Mouse (Mus musculus): ENCODE results near the gene Ndufaf8. TPM values are rescaled to one million over a fixed set of nuclear protein-coding genes. Genes with fewer than 3 reads are reported as not detected.
A peak's percentile ranks its signal among the peaks of the same experiment; 100 is the strongest.

Ndufaf8 gene
- polyA plus RNA-seq, 2 experiments from 2014 or later: 77.9 to 85.0 TPM

DNA sequence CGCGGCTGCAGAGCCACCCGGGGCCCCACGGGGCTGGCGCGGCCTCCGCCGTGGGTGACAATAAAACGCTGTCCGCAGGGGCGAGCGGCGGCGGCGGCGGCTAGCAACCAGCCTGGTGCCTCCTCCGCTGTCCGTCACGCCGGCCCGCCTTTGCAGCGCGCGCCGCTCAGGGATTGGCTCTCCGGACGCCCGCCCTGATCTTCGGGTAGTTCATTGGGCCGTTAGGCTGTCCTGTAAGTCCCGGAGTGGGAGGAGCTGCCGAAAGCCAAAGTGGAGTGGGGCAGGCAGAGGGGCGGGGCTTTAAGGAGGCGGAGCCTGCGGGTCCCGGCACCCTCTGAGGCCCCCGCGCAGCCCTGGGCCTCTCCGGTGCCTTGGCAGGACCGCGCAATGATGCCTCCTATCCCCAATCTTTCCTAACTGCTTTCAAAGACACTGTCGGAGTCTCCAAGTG is 12.0 kb upstream of the Ndufaf8 start, which contains the start of gene Cep131:
Gene Cep131, minus strand, starts transcription at position 126 of the 451 bp plus-strand sequence.
- ATAC-seq: peak; percentile 100

DNA sequence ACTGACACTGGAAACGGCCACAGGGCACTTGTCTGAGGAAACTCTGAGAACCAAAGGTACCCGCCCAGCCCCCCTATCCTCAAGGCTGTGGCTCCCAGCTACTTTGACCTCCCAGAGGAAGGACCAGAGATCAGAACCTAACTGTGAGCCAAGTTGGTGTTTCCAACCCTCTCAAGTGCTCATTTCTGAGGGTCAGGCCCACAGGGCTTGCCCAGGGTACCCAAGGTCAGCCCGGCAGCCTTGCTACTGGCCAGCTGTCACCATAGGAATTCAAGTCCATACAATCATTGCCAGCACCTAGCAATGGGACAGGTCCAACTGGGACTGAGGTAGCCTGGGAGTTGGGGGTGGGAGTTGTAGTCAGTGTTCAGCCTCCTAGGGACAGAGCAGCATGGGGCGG is 8.1 kb upstream of the Ndufaf8 start:
- ATAC-seq: no peak

DNA sequence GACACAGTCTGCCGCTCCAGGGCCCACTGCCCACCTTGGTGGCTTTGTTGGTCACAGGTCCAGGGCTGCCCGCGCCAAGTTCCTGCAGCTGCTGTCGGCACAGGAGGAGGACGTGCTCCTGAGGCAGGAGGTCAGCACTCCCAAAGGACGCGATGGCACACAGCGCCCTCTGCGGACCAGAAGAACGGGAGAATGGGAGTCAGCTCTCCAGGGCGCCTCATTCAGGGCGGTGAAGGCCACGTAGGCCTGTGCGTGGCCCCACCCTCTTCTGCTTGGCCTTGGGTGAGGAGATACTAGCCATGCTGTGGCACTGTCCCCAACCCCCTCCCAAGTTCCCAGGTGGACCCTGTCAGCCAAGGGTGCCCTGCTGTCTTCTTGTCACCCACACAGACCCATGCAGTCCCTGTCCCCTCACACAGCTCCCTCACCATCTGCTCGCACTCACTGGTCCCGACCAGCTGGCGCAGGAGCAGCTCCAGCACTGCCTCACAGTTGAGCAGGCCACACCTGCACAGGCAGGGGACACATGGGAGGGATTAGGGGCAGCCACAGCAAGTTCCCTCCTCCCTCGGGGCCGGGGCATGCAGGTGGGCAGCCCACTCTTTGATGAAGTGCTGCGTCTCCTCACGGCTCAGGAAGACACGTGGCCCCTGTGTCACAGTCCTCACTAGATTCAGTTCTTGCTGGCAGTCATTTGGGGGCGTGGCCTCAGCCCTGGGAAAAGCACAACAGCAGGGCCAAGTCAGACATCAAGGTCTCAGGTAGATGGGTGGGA is 5.7 kb upstream of the Ndufaf8 start:
- no peak for ATAC-seq

DNA sequence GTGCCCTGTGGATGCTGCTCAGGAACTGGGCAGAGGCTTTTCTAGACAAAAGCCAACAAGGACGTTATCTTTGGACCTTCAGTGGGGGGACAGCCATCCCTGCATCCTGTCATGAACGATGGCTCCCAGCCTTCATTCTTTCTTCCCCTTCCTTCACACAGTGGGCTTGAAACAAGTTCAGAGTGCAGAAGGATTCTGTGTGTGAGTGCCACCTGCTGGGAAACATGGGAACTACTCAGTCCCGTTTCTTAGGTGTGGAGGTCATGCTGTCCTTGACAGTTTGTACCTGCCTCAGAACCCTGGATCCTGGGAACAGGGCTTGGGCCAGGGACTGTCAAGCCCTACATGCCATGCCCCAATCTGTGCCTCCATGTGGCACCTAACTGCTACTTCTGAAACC is 2.3 kb downstream of the Ndufaf8 start:
- ATAC-seq: no peak

DNA sequence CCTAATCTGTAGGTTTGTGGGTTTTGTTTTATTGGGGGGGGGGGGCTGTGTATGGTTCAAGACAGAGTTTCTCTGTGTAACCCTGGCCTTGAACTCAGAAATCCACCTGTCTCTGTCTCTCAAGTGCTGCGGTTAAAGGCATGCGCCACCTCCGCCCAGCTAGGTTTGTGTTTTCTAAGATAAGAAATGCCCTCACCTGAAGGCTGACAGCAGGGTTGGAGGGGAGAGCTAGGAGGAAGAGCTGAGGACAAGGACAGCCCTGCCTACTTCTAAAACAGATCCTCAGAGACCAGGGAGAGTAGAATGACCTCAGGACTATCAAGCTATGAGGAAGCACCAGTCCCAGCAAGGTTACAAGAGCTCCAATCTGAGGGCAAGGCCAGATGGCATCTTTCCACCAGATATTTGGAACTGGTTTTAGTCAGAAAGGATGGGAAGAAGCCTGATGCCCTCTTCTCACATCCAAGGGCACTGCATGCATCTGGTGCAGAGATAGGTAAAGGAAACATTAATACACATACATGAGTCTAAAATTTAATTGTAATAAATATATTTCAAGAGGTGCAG is 4.8 kb downstream of the Ndufaf8 start:
- ATAC-seq: no peak

DNA sequence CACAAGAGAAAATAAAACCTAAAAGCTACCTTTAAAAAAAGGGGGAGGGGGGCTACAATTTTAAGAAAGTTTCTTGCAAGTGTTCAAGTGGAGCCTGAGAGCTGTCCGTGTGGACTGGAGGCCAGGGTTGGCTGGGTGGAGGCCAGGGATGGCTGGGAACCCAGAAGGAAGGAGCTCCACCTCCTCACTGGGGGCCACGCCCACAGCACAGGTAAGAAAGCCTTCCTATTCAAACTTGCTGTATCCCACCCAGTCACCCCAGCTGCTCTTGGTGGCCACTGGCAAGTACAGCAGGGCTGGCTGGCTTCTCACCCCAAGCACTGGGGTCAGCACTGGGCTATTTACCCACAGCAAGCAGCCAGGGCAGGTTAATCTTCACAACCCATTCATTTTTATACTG is 8.3 kb downstream of the Ndufaf8 start:
- no peak for ATAC-seq

DNA sequence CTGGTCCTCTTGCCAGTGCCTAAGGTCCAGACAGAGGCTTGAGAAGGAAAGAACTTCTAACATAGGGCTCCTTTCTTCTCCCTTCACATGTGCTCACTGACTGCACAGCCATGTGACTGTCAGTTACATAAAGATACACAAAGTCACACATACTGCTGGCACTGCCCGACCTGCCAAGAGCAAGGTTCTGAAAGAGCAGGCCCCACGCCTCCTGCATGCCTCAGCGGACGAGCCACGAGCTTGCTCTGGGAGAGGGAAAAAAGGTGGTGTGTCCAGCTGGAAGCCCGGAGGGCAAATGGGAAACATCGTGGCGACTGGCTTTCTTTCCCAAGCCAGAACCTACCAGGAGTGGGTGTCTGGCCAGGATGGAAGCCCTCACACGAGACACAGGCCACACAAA is 9.1 kb downstream of the Ndufaf8 start:
- ATAC-seq: no peak

DNA sequence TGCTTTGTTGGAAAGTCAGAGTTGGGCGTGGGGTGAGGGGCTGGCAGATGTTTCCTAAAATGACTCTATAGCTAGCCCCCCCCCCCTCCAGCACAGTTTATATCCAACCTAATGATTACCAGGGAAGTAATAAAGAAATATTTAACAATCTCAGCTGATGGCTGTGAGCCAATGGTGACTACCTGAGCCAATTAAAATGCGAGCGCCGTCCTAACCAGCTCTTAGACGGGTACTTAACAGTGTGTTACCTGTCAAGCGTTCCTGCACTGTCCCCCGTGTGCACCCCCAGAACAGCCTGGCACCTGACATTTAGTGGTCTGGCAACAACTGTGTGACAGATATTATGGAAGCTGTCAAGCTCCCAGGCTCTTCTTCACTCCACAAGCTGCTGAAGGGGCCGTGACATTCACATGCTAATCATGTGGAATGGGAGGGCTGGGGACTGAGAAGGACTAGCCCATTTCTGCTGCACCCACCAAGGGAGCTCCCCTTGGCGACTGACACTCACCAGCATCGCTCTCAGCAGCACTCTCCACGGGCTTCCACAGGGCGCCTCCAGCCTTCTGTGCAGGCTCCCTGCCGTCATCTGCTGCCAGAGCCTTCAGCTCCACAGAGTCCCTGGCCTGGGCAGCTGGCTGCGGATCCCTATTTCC is 11.0 kb downstream of the Ndufaf8 start:
- no peak for ATAC-seq

DNA sequence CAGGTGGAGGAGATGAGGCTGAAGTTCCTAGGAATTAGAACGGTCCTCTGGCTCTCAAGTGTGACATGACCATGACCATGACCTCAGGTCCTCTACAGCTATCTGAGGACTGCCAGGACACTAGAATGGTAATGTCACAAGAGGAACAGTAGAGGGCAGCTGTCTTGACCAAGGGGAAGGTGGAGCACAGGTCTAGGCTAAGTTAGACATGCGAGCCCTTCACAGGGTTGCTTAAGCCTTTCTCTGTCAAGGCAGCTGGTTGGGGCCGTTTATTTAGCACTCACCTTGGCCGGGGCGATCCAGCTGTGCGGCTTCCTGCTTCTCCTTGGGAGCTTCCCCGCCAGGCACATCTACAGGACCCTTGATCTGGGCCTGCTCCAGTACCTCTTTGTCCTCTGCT is 11.8 kb downstream of the Ndufaf8 start:
- ATAC-seq: no peak

DNA sequence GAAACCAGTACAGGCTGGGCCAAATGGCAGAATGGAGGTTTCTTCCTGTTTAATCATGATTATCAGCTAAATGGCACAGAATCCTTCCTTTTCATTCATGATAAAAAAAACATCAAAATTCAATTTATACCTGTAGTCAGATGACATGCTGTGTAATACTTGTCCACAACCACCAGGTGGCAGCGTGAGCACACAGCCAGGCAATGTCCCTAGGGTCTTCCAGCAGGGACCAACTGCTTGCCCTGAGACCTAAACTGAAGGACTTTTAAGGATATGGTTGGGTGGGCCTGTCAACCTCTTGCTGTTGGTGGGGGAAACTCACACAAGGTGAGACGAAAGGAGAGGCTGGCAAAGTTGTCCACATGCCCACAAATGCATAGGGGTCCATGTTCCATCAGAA is 12.3 kb downstream of the Ndufaf8 start:
- no peak for ATAC-seq

DNA sequence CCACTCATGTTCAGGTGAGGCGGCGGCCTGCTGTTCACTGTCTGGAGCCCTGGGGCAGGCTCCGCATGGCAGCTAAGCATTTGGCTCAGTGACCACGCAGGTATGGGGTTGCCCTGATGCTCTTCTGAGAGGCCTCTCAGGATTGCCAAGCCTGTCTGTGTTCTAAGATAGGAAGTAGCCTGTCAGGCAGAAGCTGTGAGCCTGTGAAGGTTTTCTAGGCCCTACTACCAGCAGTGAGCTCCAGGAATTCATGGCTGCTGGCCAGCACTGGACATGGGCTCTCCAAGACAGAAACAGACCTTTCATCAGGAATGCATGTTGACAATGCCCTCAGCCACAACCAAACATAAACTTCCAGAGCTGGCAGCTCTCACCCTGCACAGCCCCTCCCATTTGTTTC is 13.4 kb downstream of the Ndufaf8 start:
- no peak for ATAC-seq

DNA sequence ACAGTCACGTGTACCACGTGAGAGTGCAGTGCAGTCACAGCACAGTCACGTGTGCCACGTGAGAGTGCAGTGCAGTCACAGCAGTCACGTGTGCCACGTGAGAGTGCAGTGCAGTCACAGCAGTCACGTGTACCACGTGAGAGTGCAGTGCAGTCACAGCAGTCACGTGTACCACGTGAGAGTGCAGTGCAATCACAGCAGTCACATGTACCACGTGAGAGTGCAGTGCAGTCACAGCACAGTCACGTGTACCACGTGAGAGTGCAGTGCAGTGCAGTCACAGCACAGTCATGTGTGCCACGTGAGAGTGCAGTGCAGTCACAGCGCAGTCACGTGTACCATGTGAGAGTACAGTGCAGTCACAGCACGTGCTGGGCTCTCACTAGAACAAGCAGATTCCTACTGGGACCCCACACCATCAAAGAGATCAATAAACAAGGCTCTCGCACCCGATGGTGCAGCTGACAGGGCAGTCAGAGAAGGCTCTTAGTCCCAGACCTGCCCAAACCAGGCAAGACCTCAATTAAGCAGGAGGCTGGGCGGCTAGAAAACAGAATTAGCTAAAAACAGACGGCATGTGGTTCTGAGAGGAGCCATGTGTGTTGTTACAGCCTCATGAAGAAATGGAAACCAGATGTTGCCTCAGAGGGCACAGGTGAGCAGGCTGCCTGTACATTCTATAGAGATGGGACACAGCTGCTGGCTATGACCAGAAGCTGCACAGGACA is 15.9 kb downstream of the Ndufaf8 start:
- no peak for ATAC-seq

DNA sequence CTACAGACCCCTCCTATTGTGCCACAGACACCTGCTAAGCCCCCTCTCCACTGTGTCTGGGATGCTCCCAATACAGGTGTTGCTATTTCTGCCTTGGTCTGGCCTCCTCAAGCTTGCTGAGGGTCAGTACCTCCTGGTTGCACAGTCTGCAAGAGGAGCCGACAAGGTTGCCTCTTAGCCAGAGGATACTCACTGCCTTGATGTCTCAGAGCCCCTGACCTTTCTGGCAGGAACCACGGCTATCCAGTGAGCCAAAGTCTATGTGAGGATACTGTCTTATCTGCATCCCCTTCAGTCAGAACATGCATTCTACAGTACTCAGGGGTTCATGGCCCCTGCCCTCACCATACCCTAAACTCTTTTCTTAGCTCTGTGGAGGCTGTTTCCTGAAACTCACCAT is 18.9 kb downstream of the Ndufaf8 start:
- ATAC-seq: no peak

DNA sequence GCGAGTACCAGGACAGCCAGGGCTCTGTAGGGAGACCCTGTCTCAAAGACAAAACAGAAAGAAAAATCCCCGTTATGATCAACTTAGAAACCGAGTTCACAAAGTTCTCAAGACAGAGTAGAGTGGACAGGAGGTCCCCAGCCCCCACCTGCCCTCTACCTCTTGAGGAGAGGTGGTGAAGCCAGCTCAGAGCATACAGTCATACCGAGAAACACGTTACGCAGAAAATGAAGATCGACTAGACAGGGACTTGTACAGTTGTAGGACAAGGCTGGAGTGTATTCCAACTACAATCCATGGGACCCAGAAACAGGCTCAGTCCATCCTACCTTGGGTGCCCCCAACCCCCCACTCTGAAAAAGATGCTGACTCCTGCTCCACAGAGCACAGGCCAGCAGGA is 20.4 kb downstream of the Ndufaf8 start:
- no peak for ATAC-seq

DNA sequence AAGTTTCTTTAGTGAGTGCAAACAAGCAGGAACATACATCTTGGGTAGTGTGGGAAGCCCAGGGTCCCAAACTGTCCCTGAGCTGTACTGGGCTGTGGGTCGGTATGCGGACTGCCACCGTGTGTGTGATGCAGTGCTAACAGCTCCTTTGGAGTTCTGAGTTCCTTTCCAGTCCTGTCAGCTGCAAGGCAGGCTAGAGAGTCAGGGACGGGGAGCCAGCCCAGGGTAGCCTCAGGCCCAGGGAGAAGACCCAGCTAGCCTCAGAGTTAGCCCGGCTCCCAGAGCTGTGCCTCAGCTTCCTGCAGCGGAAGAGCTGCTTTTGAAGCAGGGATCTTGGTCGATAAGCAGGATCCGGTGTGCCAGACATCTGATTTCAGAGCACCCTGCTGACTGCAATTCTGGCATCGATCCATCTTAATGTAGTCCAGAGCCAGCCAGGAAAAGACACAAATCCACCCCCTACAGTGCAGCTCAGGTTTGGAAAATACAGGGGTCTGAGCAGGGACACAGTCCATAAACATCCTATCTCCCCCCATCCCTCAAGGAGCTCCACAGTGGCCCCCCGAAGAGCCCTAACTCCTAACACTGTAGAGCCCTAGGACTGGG is 21.3 kb downstream of the Ndufaf8 start:
- ATAC-seq: no peak

DNA sequence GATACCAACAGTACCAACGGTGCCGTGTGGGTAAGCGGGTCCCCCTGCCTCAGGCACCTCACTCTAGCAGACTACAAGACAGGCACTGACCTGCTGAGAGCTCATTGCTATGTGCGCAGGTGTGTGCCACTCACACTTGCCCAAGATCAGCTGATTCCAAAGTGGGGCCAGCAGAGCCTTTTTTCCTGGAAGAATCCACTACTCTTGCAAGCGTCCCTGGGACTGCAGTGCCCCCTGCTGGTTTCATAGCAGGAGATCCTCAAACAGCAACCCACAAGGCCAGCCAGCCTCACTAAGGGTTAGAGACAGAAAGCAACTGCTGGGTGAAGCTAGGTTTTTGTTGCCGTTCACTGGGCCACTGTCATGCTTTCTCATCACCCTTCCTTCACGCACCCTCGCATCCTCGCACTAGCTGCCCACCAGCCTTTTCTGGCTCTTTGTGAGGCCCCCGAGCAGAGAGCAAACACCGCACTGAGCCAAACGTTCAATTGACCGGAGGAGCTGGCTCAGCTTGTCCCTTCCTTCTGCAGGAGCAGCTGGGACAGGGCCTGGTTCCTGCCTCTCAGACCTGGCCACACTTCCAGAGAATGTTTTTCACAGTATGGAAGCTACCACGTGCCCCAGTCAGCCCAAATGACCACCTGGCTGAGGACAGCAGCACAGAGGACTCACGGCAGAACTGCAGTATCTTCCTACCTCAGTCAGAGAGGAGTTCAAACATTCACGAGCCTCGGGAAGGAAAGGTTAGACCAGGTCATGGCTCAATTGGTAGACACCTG is 22.1 kb downstream of the Ndufaf8 start:
- no peak for ATAC-seq

DNA sequence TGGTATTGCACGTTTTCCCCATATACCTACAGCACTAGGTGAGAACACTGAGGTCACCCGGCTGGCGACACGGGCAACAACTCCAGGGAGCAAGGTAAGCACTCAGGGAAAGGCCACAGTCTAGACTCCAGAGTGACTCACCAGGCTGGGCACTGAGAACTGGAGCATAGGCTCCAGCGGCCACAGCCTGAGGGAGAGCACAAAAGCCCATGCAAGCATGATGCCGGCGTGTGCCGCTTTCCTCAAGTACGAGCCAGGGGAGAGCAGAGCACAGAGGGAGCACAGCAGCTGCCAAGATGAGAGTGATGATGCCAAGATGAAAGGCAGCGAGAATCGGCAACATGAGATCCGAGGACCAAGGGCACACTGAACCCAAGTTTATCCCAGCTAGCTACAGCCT is 23.4 kb downstream of the Ndufaf8 start:
- ATAC-seq: no peak

DNA sequence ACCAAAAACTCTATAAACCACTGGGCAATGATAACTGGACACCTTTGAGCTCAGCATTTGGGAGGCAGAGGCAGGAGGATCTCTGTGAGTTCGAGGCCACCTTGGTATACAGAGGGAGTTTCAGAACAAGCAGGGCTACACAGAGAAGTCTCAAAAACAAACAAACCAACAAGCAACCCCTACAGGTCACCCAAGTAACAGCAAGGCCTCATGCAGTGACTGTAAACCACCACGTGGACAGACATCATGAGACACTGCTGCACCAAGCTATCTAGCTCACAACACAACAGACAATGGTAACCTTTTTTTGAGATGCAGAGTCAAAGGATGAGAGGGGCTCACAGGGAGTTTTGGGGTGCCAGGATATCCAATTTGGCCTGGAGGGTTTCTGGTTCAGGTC is 28.1 kb downstream of the Ndufaf8 start:
- ATAC-seq: no peak

DNA sequence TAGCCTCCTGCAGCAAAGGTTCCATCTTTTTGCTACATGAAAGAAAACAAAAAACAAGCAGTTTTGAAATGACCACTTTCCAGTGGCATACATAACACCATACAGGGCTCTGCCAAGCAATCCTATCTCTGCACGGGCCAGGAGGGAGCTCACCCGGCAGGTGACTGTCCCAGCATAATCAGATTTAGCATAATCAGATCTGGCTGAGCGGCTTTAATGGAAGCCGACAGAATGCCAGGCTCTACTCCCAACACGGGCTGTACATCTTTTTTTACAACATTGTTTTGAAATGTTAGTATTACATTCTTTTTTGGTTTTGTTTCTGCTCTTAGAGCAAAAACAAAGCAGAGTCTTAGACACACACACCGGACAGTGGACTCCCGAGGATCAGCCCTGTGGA is 30.6 kb downstream of the Ndufaf8 start:
- ATAC-seq: no peak

DNA sequence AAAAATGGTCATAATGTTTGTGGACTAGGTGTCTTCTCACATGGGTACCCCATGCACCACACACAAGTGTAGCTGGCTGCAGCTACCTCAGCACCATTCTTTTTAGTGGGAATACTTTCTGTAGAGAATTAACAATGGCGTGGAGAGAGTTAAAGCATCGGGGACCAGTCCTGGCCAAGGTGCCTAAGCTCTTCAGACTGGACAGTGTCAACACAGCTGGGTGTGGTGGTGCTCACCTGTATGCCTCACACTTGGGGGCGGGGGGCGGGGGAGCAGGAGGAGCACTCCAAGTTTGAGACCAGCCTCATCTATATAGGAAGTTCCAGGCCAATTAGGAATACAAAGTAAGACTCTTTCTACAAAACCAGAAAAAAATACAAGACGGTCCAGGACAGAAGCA is 35.4 kb downstream of the Ndufaf8 start:
- ATAC-seq: no peak

DNA sequence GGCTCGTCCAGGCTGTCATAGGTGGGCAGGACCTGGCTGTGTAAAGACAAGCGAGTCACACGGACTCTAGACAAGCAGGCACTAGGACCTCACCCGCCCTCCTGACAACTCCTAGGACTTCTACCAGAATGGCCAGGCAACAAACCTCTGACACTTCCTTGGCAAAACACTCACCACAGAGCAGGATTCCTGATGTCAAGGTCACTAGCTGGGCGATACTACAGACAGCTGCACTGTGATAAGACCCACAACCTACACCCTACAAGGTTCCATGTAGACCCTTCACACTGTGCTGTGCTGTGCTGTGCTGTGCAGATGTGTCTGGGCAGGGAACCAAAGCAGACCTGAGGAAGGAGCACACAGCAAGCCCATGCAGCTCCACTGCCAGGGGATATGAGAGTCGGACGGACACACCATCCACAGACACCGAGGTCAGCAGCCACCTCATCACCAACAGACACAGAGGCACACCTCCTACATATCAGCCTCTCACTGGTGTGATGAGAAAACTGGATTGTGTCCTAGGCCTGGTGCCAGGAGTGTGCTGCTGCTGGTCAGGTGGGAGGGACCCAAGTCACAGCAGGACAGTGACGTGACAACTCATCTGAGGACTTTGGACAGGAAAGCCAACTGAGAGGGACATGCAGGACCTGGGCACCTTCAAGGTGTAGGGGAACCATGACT is 36.3 kb downstream of the Ndufaf8 start:
- ATAC-seq: no peak
